Mouse (Mus musculus) cerebellum, adult 2 months (tissue): ENCODE data around the gene Sema4a.

Source experiments
- CTCF ChIP-seq: fragments of 200-500 bp; IDR thresholded peaks from 2 replicates; pipeline ENCODE4 v1.5.1; 2011; ENCODE audit warnings: low read depth, mild to moderate bottlenecking, control low read depth, low read length, moderate library complexity, borderline replicate concordance; ENCODE audit not compliant: insufficient read depth
- POLR2A ChIP-seq: fragments of 200-500 bp; IDR thresholded peaks from 2 replicates; pipeline ENCODE4 v1.6.1; 2011; ENCODE audit warnings: low read length, control low read depth, borderline replicate concordance; ENCODE audit not compliant: insufficient read depth

- TF ChIP-seq CTCF (no peak), POLR2A (no peak)
Measured at GRCm38 (mm10) chr3:88481372-88482040, 20.5 kb upstream of the Sema4a start.
